17 mouse cellular contexts compared by ENCODE assay signal in the genomic region with DNA sequence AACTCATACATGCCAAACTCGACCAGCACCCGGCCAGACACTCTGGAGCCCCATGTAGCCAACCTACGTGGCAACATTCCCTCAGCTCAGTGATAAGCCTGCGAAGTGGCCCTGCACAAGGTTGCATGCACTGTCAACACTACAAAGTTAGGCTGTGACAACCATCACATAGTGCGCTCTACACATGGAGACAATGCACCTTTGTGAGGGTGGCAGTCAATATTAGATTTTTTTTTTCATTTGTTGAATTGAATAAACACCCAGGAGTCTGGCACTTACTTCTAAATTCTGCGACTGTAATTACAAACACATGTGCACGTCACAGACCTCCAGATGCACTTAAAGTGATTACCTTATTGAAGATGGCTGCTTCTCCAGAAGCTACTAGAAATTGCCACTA. TPM values are rescaled to one million over a fixed set of nuclear protein-coding genes. Genes with fewer than 3 reads are reported as not detected.
DNase-seq lines count a peak whose midpoint lies in the region; ATAC-seq and TF ChIP-seq lines count a peak whose summit lies in the region.
"Had no signal": no experiment of that assay in that cellular context is flagged by ENCODE, and none has a peak within 500 bp of the region (broad histone marks: within the 10 kb centered on the region; RNA-seq: fewer than 3 reads in every experiment).

No protein-coding gene starts in this region.

- H3K4me3 ChIP-seq in intestine, embryonic 15.5 days (replicated peaks) = no peak overlapping the region
- H3K4me3 ChIP-seq in intestine, postnatal 0 days (ENCODE audit: low read depth, low read length) = no peak overlapping the region
- H3K4me3 ChIP-seq in embryonic facial prominence, embryonic 10.5 days = no peak overlapping the region
- no peak overlapping the region for H3K4me3 ChIP-seq in heart, postnatal 0 days (ENCODE audit: low read depth, low read length)
- no peak overlapping the region for H3K4me3 ChIP-seq in limb, embryonic 13.5 days
- H3K4me3 ChIP-seq: liver, embryonic 15.5 days; midbrain, embryonic 15.5 days had no signal

- ATAC-seq in intestine, embryonic 15.5 days = peak; percentile 42
- ATAC-seq in intestine, postnatal 0 days = no peak
- peak; percentile 86 for ATAC-seq in heart, postnatal 0 days (ENCODE audit: insufficient read depth, low read depth)
- peak; percentile 40; the same call in 1 of the 2 replicates for ATAC-seq in limb, embryonic 13.5 days (ENCODE audit: low FRiP score, low read depth)

- WGBS in intestine, embryonic 15.5 days = 69% methylated on average over 7 of the region's 7 CpGs
- WGBS in intestine, postnatal 0 days = 52% methylated on average over 7 of the region's 7 CpGs
- WGBS in embryonic facial prominence, embryonic 10.5 days = 53% methylated on average over 7 of the region's 7 CpGs
- 42% methylated on average over 7 of the region's 7 CpGs for WGBS in heart, postnatal 0 days
- 35% methylated on average over 7 of the region's 7 CpGs for WGBS in limb, embryonic 13.5 days

- no peak for TF ChIP-seq CTCF in intestine, postnatal 0 days (IDR thresholded peaks at IDR 0.05; ENCODE audit: low read depth)
- no peak for TF ChIP-seq CTCF in heart, postnatal 0 days (IDR thresholded peaks at IDR 0.05; ENCODE audit: low read depth)

- H3K9me3 ChIP-seq in intestine, embryonic 15.5 days = no peaks in the 10 kb centered on the region
- H3K9me3 ChIP-seq in intestine, postnatal 0 days (ENCODE audit: control insufficient read depth) = no peaks in the 10 kb centered on the region
- H3K9me3 ChIP-seq in embryonic facial prominence, embryonic 10.5 days = no peaks in the 10 kb centered on the region
- no peaks in the 10 kb centered on the region for H3K9me3 ChIP-seq in heart, postnatal 0 days (replicated peaks; ENCODE audit: control insufficient read depth, low read length)
- H3K9me3 ChIP-seq in limb, embryonic 13.5 days = no peaks in the 10 kb centered on the region
- H3K9me3 ChIP-seq: G1E; liver, embryonic 15.5 days; midbrain, embryonic 15.5 days had no signal

- H3K36me3 ChIP-seq in intestine, embryonic 15.5 days = no peaks in the 10 kb centered on the region
- H3K36me3 ChIP-seq in intestine, postnatal 0 days (ENCODE audit: control insufficient read depth, insufficient read depth) = no peaks in the 10 kb centered on the region
- H3K36me3 ChIP-seq in embryonic facial prominence, embryonic 10.5 days (replicated peaks) = no peaks in the 10 kb centered on the region
- no peaks in the 10 kb centered on the region for H3K36me3 ChIP-seq in heart, postnatal 0 days (replicated peaks; ENCODE audit: control insufficient read depth, insufficient read depth, low read length)
- H3K36me3 ChIP-seq in limb, embryonic 13.5 days = no peaks in the 10 kb centered on the region; the same call in 1 of the 2 replicates
- H3K36me3 ChIP-seq: G1E; liver, embryonic 15.5 days; midbrain, embryonic 15.5 days had no signal

- H3K4me2 ChIP-seq in intestine, embryonic 15.5 days (replicated peaks) = no peak overlapping the region
- H3K4me2 ChIP-seq in intestine, postnatal 0 days (replicated peaks; ENCODE audit: low read depth) = no peak overlapping the region
- H3K4me2 ChIP-seq in heart, postnatal 0 days (ENCODE audit: low read depth, low read length) = no peak overlapping the region
- peak overlapping the region; percentile 30 for H3K4me2 ChIP-seq in limb, embryonic 13.5 days (replicated peaks)
- H3K4me2 ChIP-seq: hindbrain, embryonic 14.5 days; liver, embryonic 15.5 days; midbrain, embryonic 15.5 days had no signal

- DNase-seq in embryonic facial prominence, embryonic 10.5 days (ENCODE audit: low spot score) = peak; percentile 30
- DNase-seq in heart, postnatal 0 days (ENCODE audit: low spot score) = peak; percentile 65
- no peak for DNase-seq in layer of hippocampus, postnatal 14 days (ENCODE audit: low spot score in 2 of 2)
- DNase-seq in gastrocnemius, adult 8-10 months (ENCODE audit: low spot score in 2 of 2) = no peak
- DNase-seq: adrenal gland, postnatal 10 days; cerebellum, adult 2 months; kidney, adult 8-10 months; kidney, postnatal 4 days; layer of hippocampus, postnatal 36 days; left cerebral cortex, postnatal 4 days had no signal

- H3K27ac ChIP-seq in intestine, embryonic 15.5 days = no peak overlapping the region
- no peak overlapping the region for H3K27ac ChIP-seq in intestine, postnatal 0 days (ENCODE audit: low read depth, low read length)
- H3K27ac ChIP-seq in embryonic facial prominence, embryonic 10.5 days (replicated peaks) = no peak overlapping the region
- H3K27ac ChIP-seq in heart, postnatal 0 days (ENCODE audit: low read depth) = no peak overlapping the region
- no peak overlapping the region for H3K27ac ChIP-seq in limb, embryonic 13.5 days
- H3K27ac ChIP-seq: hindbrain, embryonic 14.5 days; liver, embryonic 15.5 days; midbrain, embryonic 15.5 days had no signal

- TF ChIP-seq EP300 in heart, postnatal 0 days (IDR thresholded peaks at IDR 0.05; ENCODE audit: low read depth) = no peak

- no peaks in the 10 kb centered on the region for H3K27me3 ChIP-seq in intestine, embryonic 15.5 days (replicated peaks)
- H3K27me3 ChIP-seq in intestine, postnatal 0 days (replicated peaks; ENCODE audit: control insufficient read depth, insufficient read depth, low read length) = no peaks in the 10 kb centered on the region
- no peaks in the 10 kb centered on the region for H3K27me3 ChIP-seq in embryonic facial prominence, embryonic 10.5 days (replicated peaks; ENCODE audit: low read depth, poor library complexity, severe bottlenecking)
- H3K27me3 ChIP-seq in heart, postnatal 0 days (ENCODE audit: control insufficient read depth, insufficient read depth, low read length) = no peaks in the 10 kb centered on the region
- no peaks in the 10 kb centered on the region for H3K27me3 ChIP-seq in limb, embryonic 13.5 days
- H3K27me3 ChIP-seq: liver, embryonic 15.5 days; midbrain, embryonic 15.5 days had no signal

- no peaks in the 10 kb centered on the region for H3K4me1 ChIP-seq in intestine, embryonic 15.5 days (replicated peaks)
- 0 out of 2 replicates have a peak, but pooled peaks cover 3% of the 10 kb centered on the region for H3K4me1 ChIP-seq in intestine, postnatal 0 days (replicated peaks; ENCODE audit: control insufficient read depth, insufficient read depth, low read length)
- peaks cover 33% of the 10 kb centered on the region for H3K4me1 ChIP-seq in embryonic facial prominence, embryonic 10.5 days
- peaks cover 5% of the 10 kb centered on the region; the same call in 1 of the 2 replicates for H3K4me1 ChIP-seq in heart, postnatal 0 days (ENCODE audit: control insufficient read depth, insufficient read depth)
- H3K4me1 ChIP-seq in limb, embryonic 13.5 days = peaks cover 40% of the 10 kb centered on the region
- H3K4me1 ChIP-seq: liver, embryonic 15.5 days; midbrain, embryonic 15.5 days had no signal

- no peak overlapping the region for H3K9ac ChIP-seq in intestine, embryonic 15.5 days
- no peak overlapping the region for H3K9ac ChIP-seq in intestine, postnatal 0 days (ENCODE audit: low read depth, low read length)
- H3K9ac ChIP-seq in heart, postnatal 0 days (replicated peaks; ENCODE audit: low read depth, low read length) = no peak overlapping the region
- no peak overlapping the region for H3K9ac ChIP-seq in limb, embryonic 13.5 days
- H3K9ac ChIP-seq: hindbrain, embryonic 14.5 days; liver, embryonic 15.5 days; midbrain, embryonic 15.5 days had no signal

RNA-seq across cellular contexts. Expression of a gene that starts 41.5 kb away (rescaled TPM):
- polyA plus RNA-seq in intestine, embryonic 15.5 days (2015; fragmentation: Nextera tagmentation; extraction: Ambion mirVana) = 8.7 and 9.1 TPM in 2 replicates
- 4.1 and 4.9 TPM in 2 replicates for polyA plus RNA-seq in intestine, postnatal 0 days (2015; fragmentation: Nextera tagmentation; extraction: Ambion mirVana)
- 7.7 and 8.5 TPM in 2 replicates for polyA plus RNA-seq in embryonic facial prominence, embryonic 10.5 days (2016; fragmentation: Nextera tagmentation; extraction: Ambion mirVana)
- 4.5 and 5.1 TPM in 2 replicates for total RNA-seq in heart, postnatal 0 days (2014; rRNA removed; ENCODE audit: low replicate concordance)
- polyA plus RNA-seq in heart, postnatal 0 days (2015; fragmentation: Nextera tagmentation; extraction: Ambion mirVana) = 1.5 and 1.9 TPM in 2 replicates
- 23.3 and 24.2 TPM in 2 replicates for polyA plus RNA-seq in limb, embryonic 13.5 days (2015; fragmentation: Nextera tagmentation; extraction: Ambion mirVana)
- total RNA-seq in layer of hippocampus, postnatal 14 days (2021) = 10 to 100 TPM; 12.1 to 12.4 TPM
- 1 to 10 TPM in 1 of 4 experiments, under 1 TPM in 3; 0.77 to 1.2 (median 0.95) TPM for total RNA-seq in gastrocnemius, adult 8-10 months (2022)

Comparison
In these comparisons a context has a peak if more than half of its experiments do, and no peak if none do; other contexts are left out.
1. DNase-seq: peak in embryonic facial prominence, embryonic 10.5 days (single experiment) and heart, postnatal 0 days (single experiment); none in layer of hippocampus, postnatal 14 days (0 of 2) and gastrocnemius, adult 8-10 months (0 of 2).